Mouse (Mus musculus): ENCODE data around the gene Palm. TPM values are rescaled to one million over a fixed set of nuclear protein-coding genes. Genes with fewer than 3 reads are reported as not detected.

Gene Palm
- polyA plus RNA-seq, 1 experiment from 2014 or later: 190 TPM

- Histone ChIP-seq H3K4me3 (ENCODE audit: low read length) (no peak overlapping the region), H3K9me3 (ENCODE audit: low read length) (no peaks in the 10 kb centered on the region), H3K27me3 (ENCODE audit: insufficient read depth, low read length) (no peaks in the 10 kb centered on the region), H3K4me1 (ENCODE audit: insufficient read depth, low read length) (peaks cover 64% of the 10 kb centered on the region), H3K4me2 (replicated peaks; ENCODE audit: low read depth, low read length) (no peak overlapping the region; the same call in 1 of the 2 replicates), H3K9ac (replicated peaks; ENCODE audit: low read length) (no peak overlapping the region), H3K27ac (ENCODE audit: low read length) (peak overlapping the region; percentile 52), H3K36me3 (ENCODE audit: insufficient read depth, low read length) (peaks cover 28% of the 10 kb centered on the region)
- no peak for ATAC-seq (ENCODE audit: low FRiP score, low TSS enrichment)
- WGBS: 75% methylated on average over 9 of the region's 9 CpGs
Measured at GRCm38 (mm10) chr10:79806331-79806730, 13.0 kb downstream of the Palm start.

- Histone ChIP-seq H3K9me3 (ENCODE audit: low read length) (no peaks in the 10 kb centered on the region), H3K4me3 (ENCODE audit: low read length) (no peak overlapping the region), H3K4me2 (replicated peaks; ENCODE audit: low read depth, low read length) (no peak overlapping the region), H3K27me3 (ENCODE audit: insufficient read depth, low read length) (no peaks in the 10 kb centered on the region), H3K4me1 (ENCODE audit: insufficient read depth, low read length) (peaks cover 58% of the 10 kb centered on the region), H3K27ac (ENCODE audit: low read length) (peak overlapping the region; percentile 71; the same call in 1 of the 2 replicates), H3K9ac (replicated peaks; ENCODE audit: low read length) (no peak overlapping the region), H3K36me3 (ENCODE audit: insufficient read depth, low read length) (peaks cover 28% of the 10 kb centered on the region)
- no peak for ATAC-seq (ENCODE audit: low FRiP score, low TSS enrichment)
- 77% methylated on average over 10 of the region's 10 CpGs for WGBS
Measured at GRCm38 (mm10) chr10:79806972-79807371, 13.6 kb downstream of the Palm start.

- WGBS: 47% methylated on average over 11 of the region's 11 CpGs
- H3K4me3 ChIP-seq (ENCODE audit: low read length): no peak overlapping the region
- no peaks in the 10 kb centered on the region for H3K27me3 ChIP-seq (ENCODE audit: insufficient read depth, low read length)
- ATAC-seq (ENCODE audit: low FRiP score, low TSS enrichment): peak; percentile 3; the same call in 1 of the 2 replicates
- H3K4me1 ChIP-seq (ENCODE audit: insufficient read depth, low read length): peaks cover 55% of the 10 kb centered on the region
- H3K9me3 ChIP-seq (ENCODE audit: low read length): no peaks in the 10 kb centered on the region
- H3K9ac ChIP-seq (replicated peaks; ENCODE audit: low read length): peak overlapping the region; percentile 22; the same call in 1 of the 2 replicates
- H3K36me3 ChIP-seq (ENCODE audit: insufficient read depth, low read length): peaks cover 28% of the 10 kb centered on the region
- H3K27ac ChIP-seq (ENCODE audit: low read length): peak overlapping the region; percentile 71
- H3K4me2 ChIP-seq (replicated peaks; ENCODE audit: low read depth, low read length): no peak overlapping the region
Measured at GRCm38 (mm10) chr10:79807826-79808225, 14.5 kb downstream of the Palm start.

- no peaks in the 10 kb centered on the region for H3K9me3 ChIP-seq (ENCODE audit: low read length)
- H3K4me1 ChIP-seq (ENCODE audit: insufficient read depth, low read length): peaks cover 46% of the 10 kb centered on the region
- H3K27me3 ChIP-seq (ENCODE audit: insufficient read depth, low read length): no peaks in the 10 kb centered on the region
- no peak for ATAC-seq (ENCODE audit: low FRiP score, low TSS enrichment)
- H3K4me3 ChIP-seq (ENCODE audit: low read length): no peak overlapping the region
- peaks cover 28% of the 10 kb centered on the region for H3K36me3 ChIP-seq (ENCODE audit: insufficient read depth, low read length)
- H3K4me2 ChIP-seq (replicated peaks; ENCODE audit: low read depth, low read length): no peak overlapping the region
- 79% methylated on average over 11 of the region's 11 CpGs for WGBS
- no peak overlapping the region for H3K9ac ChIP-seq (replicated peaks; ENCODE audit: low read length)
- H3K27ac ChIP-seq (ENCODE audit: low read length): peak overlapping the region; percentile 71; the same call in 1 of the 2 replicates
Measured at GRCm38 (mm10) chr10:79808728-79809127, 15.4 kb downstream of the Palm start.

GRCm38 (mm10) chr10:79811736-79812637 is 18.6 kb downstream of the Palm start:
- Histone ChIP-seq H3K4me1 (ENCODE audit: insufficient read depth, low read length) (peaks cover 23% of the 10 kb centered on the region), H3K27ac (ENCODE audit: low read length) (no peak overlapping the region), H3K9ac (replicated peaks; ENCODE audit: low read length) (0 out of 2 replicates have a peak overlapping the region, but pooled peaks have one; percentile 3), H3K4me3 (ENCODE audit: low read length) (no peak overlapping the region), H3K36me3 (ENCODE audit: insufficient read depth, low read length) (peaks cover 34% of the 10 kb centered on the region), H3K27me3 (ENCODE audit: insufficient read depth, low read length) (no peaks in the 10 kb centered on the region), H3K9me3 (ENCODE audit: low read length) (no peaks in the 10 kb centered on the region), H3K4me2 (replicated peaks; ENCODE audit: low read depth, low read length) (no peak overlapping the region)
- 27% methylated on average over 15 of the region's 15 CpGs for WGBS
- no peak for ATAC-seq (ENCODE audit: low FRiP score, low TSS enrichment)

GRCm38 (mm10) chr10:79814271-79814842 is 21.0 kb downstream of the Palm start:
- ATAC-seq (ENCODE audit: low FRiP score, low TSS enrichment): peak; percentile 68
- Histone ChIP-seq H3K9ac (replicated peaks; ENCODE audit: low read length) (0 out of 2 replicates have a peak overlapping the region, but pooled peaks have one; percentile 13), H3K4me2 (replicated peaks; ENCODE audit: low read depth, low read length) (peak overlapping the region; percentile 29), H3K9me3 (ENCODE audit: low read length) (no peaks in the 10 kb centered on the region), H3K27me3 (ENCODE audit: insufficient read depth, low read length) (no peaks in the 10 kb centered on the region), H3K36me3 (ENCODE audit: insufficient read depth, low read length) (peaks cover 24% of the 10 kb centered on the region), H3K4me1 (ENCODE audit: insufficient read depth, low read length) (peaks cover 21% of the 10 kb centered on the region), H3K4me3 (ENCODE audit: low read length) (0 out of 2 replicates have a peak overlapping the region, but pooled peaks have one; percentile 3), H3K27ac (ENCODE audit: low read length) (peak overlapping the region; percentile 93)
- WGBS: 59% methylated on average over 5 of the region's 5 CpGs

- 70% methylated on average over 12 of the region's 12 CpGs for WGBS
- H3K36me3 ChIP-seq (ENCODE audit: insufficient read depth, low read length): peaks cover 26% of the 10 kb centered on the region
- peak overlapping the region; percentile 29 for H3K4me2 ChIP-seq (replicated peaks; ENCODE audit: low read depth, low read length)
- ATAC-seq (ENCODE audit: low FRiP score, low TSS enrichment): peak; percentile 57
- H3K9ac ChIP-seq (replicated peaks; ENCODE audit: low read length): peak overlapping the region; percentile 17; the same call in 1 of the 2 replicates
- H3K4me3 ChIP-seq (ENCODE audit: low read length): peak overlapping the region; percentile 21
- H3K27ac ChIP-seq (ENCODE audit: low read length): peak overlapping the region; percentile 93
- H3K9me3 ChIP-seq (ENCODE audit: low read length): no peaks in the 10 kb centered on the region
- H3K27me3 ChIP-seq (ENCODE audit: insufficient read depth, low read length): no peaks in the 10 kb centered on the region
- H3K4me1 ChIP-seq (ENCODE audit: insufficient read depth, low read length): peaks cover 33% of the 10 kb centered on the region
Measured at GRCm38 (mm10) chr10:79815671-79816494, 22.5 kb downstream of the Palm start.

GRCm38 (mm10) chr10:79817111-79817510 is 23.7 kb downstream of the Palm start:
- no peaks in the 10 kb centered on the region for H3K9me3 ChIP-seq (ENCODE audit: low read length)
- H3K9ac ChIP-seq (replicated peaks; ENCODE audit: low read length): no peak overlapping the region
- H3K36me3 ChIP-seq (ENCODE audit: insufficient read depth, low read length): peaks cover 22% of the 10 kb centered on the region
- no peak overlapping the region for H3K4me3 ChIP-seq (ENCODE audit: low read length)
- no peak for ATAC-seq (ENCODE audit: low FRiP score, low TSS enrichment)
- 0 out of 2 replicates have a peak overlapping the region, but pooled peaks have one; percentile 11 for H3K4me2 ChIP-seq (replicated peaks; ENCODE audit: low read depth, low read length)
- peak overlapping the region; percentile 93 for H3K27ac ChIP-seq (ENCODE audit: low read length)
- WGBS: 76% methylated on average over 2 of the region's 2 CpGs
- no peaks in the 10 kb centered on the region for H3K27me3 ChIP-seq (ENCODE audit: insufficient read depth, low read length)
- peaks cover 44% of the 10 kb centered on the region for H3K4me1 ChIP-seq (ENCODE audit: insufficient read depth, low read length)

GRCm38 (mm10) chr10:79818225-79818624 is 24.9 kb downstream of the Palm start:
- 70% methylated on average over 4 of the region's 4 CpGs for WGBS
- Histone ChIP-seq H3K27ac (ENCODE audit: low read length) (no peak overlapping the region), H3K9ac (replicated peaks; ENCODE audit: low read length) (no peak overlapping the region), H3K9me3 (ENCODE audit: low read length) (no peaks in the 10 kb centered on the region), H3K27me3 (ENCODE audit: insufficient read depth, low read length) (no peaks in the 10 kb centered on the region), H3K4me3 (ENCODE audit: low read length) (no peak overlapping the region), H3K36me3 (ENCODE audit: insufficient read depth, low read length) (peaks cover 22% of the 10 kb centered on the region), H3K4me2 (replicated peaks; ENCODE audit: low read depth, low read length) (no peak overlapping the region), H3K4me1 (ENCODE audit: insufficient read depth, low read length) (peaks cover 51% of the 10 kb centered on the region)
- ATAC-seq (ENCODE audit: low FRiP score, low TSS enrichment): no peak

Measured in kidney, embryonic 16.5 days (tissue).